Mouse (Mus musculus) heart, postnatal 0 days (tissue): ENCODE results near the gene Cenpu.

Experiments
- CTCF ChIP-seq: IDR thresholded peaks from 2 replicates; pipeline ENCODE4 v1.5.1; 2016; ENCODE audit warnings: antibody characterized with exemption, control low read depth, low read depth
- EP300 ChIP-seq: IDR thresholded peaks from 2 replicates; pipeline ENCODE4 v1.6.1; 2016; ENCODE audit warnings: antibody characterized with exemption, low read depth

DNA sequence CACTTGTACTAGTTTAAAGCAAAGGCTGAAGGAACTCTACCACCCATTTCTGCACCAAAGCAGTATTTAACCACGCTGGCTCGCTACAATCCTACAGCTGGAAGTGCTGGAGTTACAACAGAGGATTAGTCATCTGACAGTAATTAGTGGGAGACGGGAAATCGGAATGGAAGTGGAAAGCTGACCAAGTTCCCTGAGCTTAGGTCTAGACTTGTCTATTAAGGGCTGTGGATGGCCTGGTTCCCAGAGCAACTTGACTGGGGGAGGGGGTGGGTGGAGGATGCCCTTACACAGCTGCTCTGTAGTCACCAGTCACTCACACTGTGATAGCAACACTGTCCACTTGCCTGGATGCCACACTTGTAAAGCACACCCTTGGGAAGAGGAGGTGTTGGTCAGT lies 61.5 kb downstream of the Cenpu start:
- TF ChIP-seq EP300 (no peak), CTCF (no peak)
